Mouse (Mus musculus) urinary bladder, postnatal 10 days (tissue): Measurements from ENCODE around the gene Chl1.

Experiments used
- DNase-seq: peaks from one replicate; pipeline ENCODE4 v3.0.0; 2022; ENCODE audit warnings: low spot score

Chl1 gene

GRCm38 (mm10) chr6:103665677-103666316 lies 155.4 kb downstream of the Chl1 start:
- DNase-seq = no peak

- no peak for DNase-seq
Measured at GRCm38 (mm10) chr6:103673111-103673510, 162.7 kb downstream of the Chl1 start.

- no peak for DNase-seq
Measured at GRCm38 (mm10) chr6:103674332-103674731, 163.9 kb downstream of the Chl1 start.

GRCm38 (mm10) chr6:103675145-103675544 lies 164.8 kb downstream of the Chl1 start:
- no peak for DNase-seq

GRCm38 (mm10) chr6:103676664-103677063 lies 166.3 kb downstream of the Chl1 start:
- DNase-seq = no peak

GRCm38 (mm10) chr6:103677072-103677471 lies 166.7 kb downstream of the Chl1 start:
- no peak for DNase-seq

GRCm38 (mm10) chr6:103682854-103683574 lies 172.6 kb downstream of the Chl1 start:
- no peak for DNase-seq

- DNase-seq = no peak
Measured at GRCm38 (mm10) chr6:103692511-103692910, 182.1 kb downstream of the Chl1 start.

- DNase-seq = no peak
Measured at GRCm38 (mm10) chr6:103697349-103698028, 187.1 kb downstream of the Chl1 start.

- no peak for DNase-seq
Measured at GRCm38 (mm10) chr6:103699482-103699881, 189.1 kb downstream of the Chl1 start.

- no peak for DNase-seq
Measured at GRCm38 (mm10) chr6:103699895-103700294, 189.5 kb downstream of the Chl1 start.

- DNase-seq = no peak
Measured at GRCm38 (mm10) chr6:103700336-103700735, 189.9 kb downstream of the Chl1 start.

GRCm38 (mm10) chr6:103706366-103706765 lies 196.0 kb downstream of the Chl1 start:
- DNase-seq = no peak

- DNase-seq = no peak
Measured at GRCm38 (mm10) chr6:103739291-103739690, 228.9 kb downstream of the Chl1 start.

- no peak for DNase-seq
Measured at GRCm38 (mm10) chr6:103742784-103743183, 232.4 kb downstream of the Chl1 start.

- no peak for DNase-seq
Measured at GRCm38 (mm10) chr6:103746103-103746502, 235.7 kb downstream of the Chl1 start.

- DNase-seq = no peak
Measured at GRCm38 (mm10) chr6:103749122-103749773, 238.9 kb downstream of the Chl1 start.

- DNase-seq = no peak
Measured at GRCm38 (mm10) chr6:103753891-103754290, 243.5 kb downstream of the Chl1 start.

- DNase-seq = no peak
Measured at GRCm38 (mm10) chr6:103766830-103767229, 256.4 kb downstream of the Chl1 start.

- DNase-seq = no peak
Measured at GRCm38 (mm10) chr6:103781058-103781457, 270.7 kb downstream of the Chl1 start.

- no peak for DNase-seq
Measured at GRCm38 (mm10) chr6:103791077-103791632, 280.8 kb downstream of the Chl1 start.

GRCm38 (mm10) chr6:103795241-103795640 lies 284.9 kb downstream of the Chl1 start:
- DNase-seq = no peak
